Mouse (Mus musculus) left cerebral cortex, postnatal 10 days (tissue): ENCODE measurements around the gene Mgat5. TPM values are rescaled to one million over a fixed set of nuclear protein-coding genes. Genes with fewer than 3 reads are reported as not detected.

Experiments used
- DNase-seq, 2 experiments: peaks; one replicate each; pipeline ENCODE4 v3.0.0; 2021 to 2022; ENCODE audit warnings: low spot score in 2 of 2, mixed read lengths in 1 of 2; ENCODE audit errors: extremely low spot score in 1 of 2
- intact Hi-C: fragments of 180-260 bp; cut with DNase I; formaldehyde crosslinking; loops from one replicate; pipeline ENCODE4 v1.15.1; 2025
- total RNA-seq, 2 experiments: library from RNA; stranded (reverse); gene quantifications; 2 replicates each; pipeline ENCODE4 v1.2.3; 2021

Mgat5 gene
- total RNA-seq, 2 experiments from 2014 or later: 76.8 to 77.1 TPM

DNA sequence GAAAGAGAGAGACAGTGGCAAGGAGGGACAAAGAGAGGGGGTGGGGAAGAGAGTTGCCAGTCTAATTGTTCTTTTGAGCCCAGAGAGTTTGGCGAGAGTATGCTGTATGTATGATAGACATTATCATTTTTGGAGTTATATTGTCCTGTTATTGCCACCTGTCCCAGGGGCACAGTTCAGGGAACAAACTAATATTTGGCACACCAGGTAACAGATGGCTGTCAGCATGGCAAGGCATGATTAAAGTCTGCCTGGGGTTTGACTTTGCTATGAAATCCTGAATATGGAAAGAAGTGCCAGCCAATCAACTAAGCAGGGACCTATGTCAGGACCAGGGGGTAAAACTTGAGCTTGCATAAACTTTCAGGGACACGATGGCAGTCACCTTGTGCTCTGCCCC is 195.4 kb downstream of the Mgat5 start:
- intact Hi-C loops: no loop called here
- no peak for DNase-seq

DNA sequence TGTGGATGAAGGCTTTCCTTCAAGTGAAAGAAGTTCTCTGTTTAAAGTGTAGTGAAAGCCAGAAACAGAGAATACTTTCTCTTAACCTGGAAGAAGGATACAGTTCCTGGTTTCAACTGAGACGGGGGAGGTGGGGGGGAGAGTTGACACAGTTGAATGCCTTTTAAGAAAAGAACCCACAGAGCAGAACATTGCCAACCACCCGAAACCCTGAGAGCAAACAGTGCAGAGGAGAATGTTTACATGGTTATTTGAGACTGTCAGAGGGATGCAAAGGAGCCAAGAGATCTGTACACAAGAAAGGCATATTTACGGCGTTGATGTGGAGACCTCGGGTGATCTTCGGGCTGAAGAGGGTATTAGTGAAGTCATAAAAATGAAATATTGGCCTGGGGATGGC is 195.9 kb downstream of the Mgat5 start:
- intact Hi-C loops: no loop called here
- no peak for DNase-seq

GRCm38 (mm10) chr1:127404655-127405054 is 199.8 kb downstream of the Mgat5 start:
- intact Hi-C loops: loop anchor here (5.0 kb wide), 1 partner anchor 202 kb away; no protein-coding TSS in a partner anchor
- DNase-seq: no peak

GRCm38 (mm10) chr1:127408957-127409423 is 204.2 kb downstream of the Mgat5 start:
- peak in 1 of 2 experiments; percentile 21 for DNase-seq
- intact Hi-C loops: loop anchor here (5.0 kb wide), 1 partner anchor 207 kb away; no protein-coding TSS in a partner anchor

GRCm38 (mm10) chr1:127409512-127409911 is 204.7 kb downstream of the Mgat5 start:
- DNase-seq: no peak
- intact Hi-C loops: loop anchor here (5.0 kb wide), 1 partner anchor 207 kb away; no protein-coding TSS in a partner anchor

GRCm38 (mm10) chr1:127414500-127414899 is 209.7 kb downstream of the Mgat5 start:
- intact Hi-C loops: no loop called here
- no peak for DNase-seq

DNA sequence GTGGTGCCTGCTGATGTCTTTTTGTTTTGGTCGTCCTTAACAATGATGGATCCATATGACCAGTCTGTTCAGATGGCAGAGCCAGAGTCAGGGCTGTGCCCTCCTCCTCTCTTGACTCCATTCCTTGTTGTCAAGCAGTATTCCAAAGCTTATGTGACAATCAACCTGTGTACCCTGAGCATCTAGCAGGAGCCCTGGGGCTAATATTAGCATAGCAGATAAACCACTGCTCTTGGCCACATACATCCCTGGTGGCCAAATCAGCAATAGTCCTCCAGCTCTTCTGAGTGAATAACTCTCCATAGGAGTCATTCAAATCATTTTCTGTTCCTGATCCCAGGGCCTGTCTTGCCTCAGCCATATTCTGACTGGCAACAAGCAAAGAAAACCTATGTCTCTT is 211.1 kb downstream of the Mgat5 start:
- intact Hi-C loops: no loop called here
- no peak for DNase-seq

- no peak for DNase-seq
- intact Hi-C loops: no loop called here
These were observed 212.2 kb downstream of the Mgat5 start for GRCm38 (mm10) chr1:127416971-127417370.

GRCm38 (mm10) chr1:127418916-127419575 is 214.2 kb downstream of the Mgat5 start:
- DNase-seq: no peak
- intact Hi-C loops: no loop called here

DNA sequence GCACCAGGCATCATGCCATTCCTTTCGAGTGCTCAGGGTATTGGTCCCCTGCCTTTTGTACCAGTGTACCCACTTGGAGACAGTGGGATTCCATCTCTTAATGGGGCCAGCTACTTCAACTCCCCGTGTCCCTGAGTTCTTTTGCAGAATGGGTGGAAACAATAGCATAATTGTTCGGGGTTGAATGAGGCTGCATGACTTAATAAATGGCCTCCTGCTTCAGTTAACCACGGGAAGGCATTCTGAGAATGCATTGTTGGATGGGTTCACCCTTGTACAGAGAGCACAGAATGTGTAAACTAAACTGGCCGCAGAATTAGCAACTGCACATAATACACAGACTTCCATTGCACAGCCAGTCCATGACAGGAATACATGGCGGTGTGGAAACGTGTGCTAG is 214.8 kb downstream of the Mgat5 start:
- no peak for DNase-seq
- intact Hi-C loops: no loop called here

DNA sequence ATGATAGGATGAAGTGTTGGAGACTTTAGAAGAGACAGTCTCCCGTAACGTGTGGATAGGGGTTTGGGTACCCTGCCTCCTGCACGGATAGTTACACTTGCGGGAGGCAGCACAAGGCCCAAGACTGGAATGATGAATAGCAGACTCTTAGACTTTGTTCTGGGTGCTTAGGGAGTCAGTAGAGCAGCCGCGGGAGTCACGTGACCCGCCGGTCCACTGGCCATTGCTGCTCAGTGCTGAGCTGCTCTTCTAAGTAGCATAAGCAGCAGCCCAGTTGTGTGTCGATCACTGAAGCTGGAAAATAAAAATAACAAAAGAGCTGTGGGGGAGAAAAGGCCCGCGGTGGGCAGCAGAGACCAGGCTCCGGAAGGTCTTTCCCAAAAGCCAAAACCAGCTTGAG is 215.6 kb downstream of the Mgat5 start:
- intact Hi-C loops: no loop called here
- no peak for DNase-seq

DNA sequence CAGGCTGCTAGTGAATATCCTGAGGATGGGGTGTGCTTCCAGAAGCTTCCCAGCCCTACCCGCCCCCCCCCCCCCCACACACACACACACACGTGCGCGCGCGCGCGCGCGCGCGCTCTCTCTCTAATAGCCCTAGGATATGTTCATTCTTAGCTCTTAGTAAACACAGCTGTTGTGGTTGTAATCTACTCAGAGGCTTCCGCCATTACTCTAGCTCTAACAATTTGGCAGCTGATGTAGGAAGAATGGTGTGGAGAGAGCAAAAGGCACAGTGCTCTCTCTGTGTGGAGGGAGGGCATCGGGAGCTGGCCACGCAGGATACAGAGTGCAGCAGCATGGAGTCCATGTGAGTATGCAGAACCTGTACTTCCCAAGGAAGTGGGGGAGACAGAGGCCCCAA is 216.0 kb downstream of the Mgat5 start:
- intact Hi-C loops: no loop called here
- no peak for DNase-seq

DNA sequence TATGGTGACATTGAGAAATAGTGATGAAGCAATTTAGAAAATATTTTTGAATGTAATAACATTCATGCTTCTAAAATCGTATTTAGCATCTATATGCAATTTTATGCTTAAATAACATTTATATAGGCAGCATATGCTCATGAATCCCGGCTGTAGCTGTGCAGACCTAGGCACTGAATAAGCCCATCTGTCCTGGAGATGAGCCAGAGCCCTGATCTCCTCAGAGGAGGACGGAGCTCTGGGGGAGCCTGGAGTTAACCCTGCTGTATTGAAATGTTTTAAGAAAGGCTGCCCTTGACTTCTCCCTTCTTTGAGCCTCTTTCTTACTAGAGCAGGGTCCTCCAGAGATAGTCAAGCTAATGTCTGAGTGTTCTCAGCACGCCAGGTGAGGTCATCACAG is 217.8 kb downstream of the Mgat5 start:
- no peak for DNase-seq
- intact Hi-C loops: no loop called here

- intact Hi-C loops: no loop called here
- peak; percentile 24 to 33 for DNase-seq
These were observed 220.3 kb downstream of the Mgat5 start for GRCm38 (mm10) chr1:127425021-127425532.

GRCm38 (mm10) chr1:127430290-127430689 is 225.5 kb downstream of the Mgat5 start:
- intact Hi-C loops: no loop called here
- no peak for DNase-seq

- peak in 1 of 2 experiments; percentile 27 for DNase-seq
These were observed 230.0 kb downstream of the Mgat5 start for GRCm38 (mm10) chr1:127434829-127435228.

GRCm38 (mm10) chr1:127437091-127437490 is 232.3 kb downstream of the Mgat5 start:
- intact Hi-C loops: no loop called here
- no peak for DNase-seq

More at GRCm38 (mm10) chr1:127434829-127435228, 230.0 kb downstream of the Mgat5 start:
- intact Hi-C loops: no loop called here

DNA sequence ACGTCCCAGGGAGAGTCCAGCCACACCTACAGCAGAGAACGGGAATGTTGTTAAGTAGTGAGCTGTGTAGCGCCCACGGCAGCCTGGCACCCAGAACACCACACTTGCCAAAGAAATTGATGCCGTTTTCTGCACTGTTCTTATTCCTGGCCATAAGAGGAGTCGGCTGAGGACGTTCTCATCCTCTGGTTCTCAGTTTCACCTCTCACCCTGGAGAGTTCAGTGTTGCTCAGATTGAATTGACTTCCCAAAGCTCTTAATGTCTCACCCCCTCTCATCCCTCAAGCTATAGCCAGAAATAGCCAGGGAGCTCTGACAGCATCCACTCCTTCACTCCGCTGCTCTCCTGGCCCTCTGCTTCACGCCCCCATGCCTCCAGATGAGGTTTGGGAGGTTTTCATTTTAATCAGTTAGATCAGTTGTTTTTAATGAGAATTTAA is 234.7 kb downstream of the Mgat5 start:
- intact Hi-C loops: no loop called here
- no peak for DNase-seq

- intact Hi-C loops: no loop called here
- no peak for DNase-seq
These were observed 236.2 kb downstream of the Mgat5 start for GRCm38 (mm10) chr1:127441007-127441406.

GRCm38 (mm10) chr1:127441736-127442135 is 236.9 kb downstream of the Mgat5 start:
- DNase-seq: no peak
- intact Hi-C loops: no loop called here
